Mouse (Mus musculus) ES-Bruce4 (cell line): ENCODE results near the gene Clcn1. TPM values are rescaled to one million over a fixed set of nuclear protein-coding genes. Genes with fewer than 3 reads are reported as not detected.

Source experiments
- H3K27ac ChIP-seq: 2 replicates; pipeline ENCODE4 v1.5.1; 2012; ENCODE audit warnings: low read length, inconsistent platforms; ENCODE audit not compliant: insufficient read depth
- H3K27me3 ChIP-seq: 2 replicates; pipeline ENCODE4 v1.6.1; 2012; ENCODE audit warnings: mild to moderate bottlenecking, low read length, inconsistent platforms; ENCODE audit not compliant: control insufficient read depth, poor library complexity, insufficient read depth, severe bottlenecking
- H3K36me3 ChIP-seq: 2 replicates; pipeline ENCODE4 v1.6.1; 2012; ENCODE audit warnings: inconsistent platforms, mild to moderate bottlenecking, low read length, moderate library complexity; ENCODE audit not compliant: control insufficient read depth, poor library complexity, insufficient read depth, severe bottlenecking
- H3K4me1 ChIP-seq: one replicate; pipeline ENCODE4 v1.8.1; 2011; ENCODE audit warnings: low read length; ENCODE audit not compliant: control insufficient read depth, insufficient read depth
- H3K4me3 ChIP-seq: 2 replicates; pipeline ENCODE4 v1.5.1; 2011; ENCODE audit warnings: low read depth, mild to moderate bottlenecking, low read length
- H3K9ac ChIP-seq: 2 replicates; pipeline ENCODE4 v1.6.1; 2012; ENCODE audit warnings: low read depth, mild to moderate bottlenecking, inconsistent platforms; ENCODE audit not compliant: poor library complexity, severe bottlenecking
- H3K9me3 ChIP-seq: replicated peaks from 2 replicates; pipeline ENCODE4 v1.6.1; 2012; ENCODE audit warnings: mild to moderate bottlenecking, low read length, inconsistent platforms; ENCODE audit not compliant: control insufficient read depth, poor library complexity, insufficient read depth, severe bottlenecking
- CTCF ChIP-seq: IDR thresholded peaks from one replicate; pipeline ENCODE4 v1.8.1; 2011; ENCODE audit warnings: low read depth, low read length
- EP300 ChIP-seq: IDR thresholded peaks from 2 replicates; pipeline ENCODE4 v1.6.1; 2011; ENCODE audit warnings: low read depth, low read length; ENCODE audit not compliant: insufficient read depth
- POLR2A ChIP-seq: IDR thresholded peaks from one replicate; pipeline ENCODE4 v1.8.1; 2011; ENCODE audit warnings: low read length; ENCODE audit not compliant: insufficient read depth
- polyA plus RNA-seq: library from polyadenylated mRNA; stranded (reverse); fragments of >200 nt; gene quantifications from 2 replicates; pipeline ENCODE4 v1.2.4, GENCODE M21; 2011; ENCODE audit warnings: low read depth; ENCODE audit not compliant: missing spikeins, insufficient read depth, insufficient read length

Clcn1 gene
- polyA plus RNA-seq, 1 experiment, result 7.0 TPM

DNA sequence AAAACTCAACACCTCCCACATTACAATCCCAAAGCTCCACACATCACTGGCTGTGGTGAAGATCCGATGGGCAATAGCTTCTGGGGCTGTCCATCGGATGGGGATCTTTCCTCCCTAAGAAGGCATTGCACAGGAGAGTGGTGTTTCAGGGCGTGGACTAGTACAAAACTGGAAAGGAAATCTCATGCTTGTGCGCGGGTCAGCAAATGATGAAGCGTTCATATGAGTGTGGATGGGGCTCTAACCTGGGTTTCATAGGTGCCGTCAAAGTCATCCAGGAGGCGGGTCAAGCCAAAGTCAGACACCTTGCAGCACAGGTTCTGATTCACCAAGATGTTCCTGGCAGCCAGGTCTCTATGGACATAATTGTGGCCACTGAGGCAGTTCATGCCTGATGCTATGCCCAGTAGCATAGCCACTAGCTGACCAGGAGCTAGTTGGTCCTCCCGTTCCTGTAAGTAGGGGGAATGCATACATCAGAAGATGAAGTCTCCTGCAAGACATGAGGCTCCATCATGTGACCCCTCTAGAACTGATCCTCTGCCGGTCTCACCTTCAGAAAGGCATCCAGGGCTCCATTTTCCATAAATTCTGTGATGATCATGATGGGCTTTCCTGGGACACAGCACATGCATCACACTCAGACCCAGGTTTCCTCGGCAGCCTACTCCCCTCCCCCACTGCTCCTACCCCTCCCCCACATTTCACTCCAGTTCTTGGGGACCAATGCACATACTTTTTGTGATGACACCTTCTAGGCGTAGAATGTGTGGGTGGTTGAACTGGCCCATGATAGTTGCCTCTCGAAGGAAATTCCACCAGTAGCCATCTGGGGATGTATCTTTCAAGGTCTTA lies 74.8 kb downstream of the Clcn1 start:
- Histone ChIP-seq H3K4me1 (no peaks in the 10 kb centered on the region), H3K27ac (no peak overlapping the region), H3K9ac (no peak overlapping the region), H3K4me3 (no peak overlapping the region), H3K27me3 (no peaks in the 10 kb centered on the region), H3K36me3 (no peaks in the 10 kb centered on the region), H3K9me3 (no peaks in the 10 kb centered on the region)
- TF ChIP-seq POLR2A (no peak), EP300 (no peak), CTCF (no peak)

DNA sequence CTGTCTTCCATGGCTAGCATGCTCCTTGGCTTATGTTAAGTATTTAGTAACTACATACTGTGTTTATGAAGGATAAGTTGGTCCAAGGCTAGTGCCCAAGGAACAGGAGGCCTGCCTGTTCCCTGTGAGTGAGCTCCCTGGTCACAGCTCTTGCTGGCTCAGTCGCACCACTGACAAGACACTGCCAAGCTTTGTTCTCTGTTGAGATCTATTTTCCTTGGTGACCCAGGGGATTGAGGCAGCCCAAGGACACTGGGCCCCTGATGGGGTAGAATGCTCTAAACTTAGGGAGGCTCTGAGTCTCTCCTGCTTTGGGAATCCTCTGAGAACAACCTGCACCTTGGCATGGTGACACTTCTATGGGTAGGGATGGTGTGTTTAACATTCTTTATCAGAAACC lies 75.6 kb downstream of the Clcn1 start:
- no peaks in the 10 kb centered on the region for H3K9me3 ChIP-seq
- no peak overlapping the region for H3K9ac ChIP-seq
- no peaks in the 10 kb centered on the region for H3K36me3 ChIP-seq
- no peak overlapping the region for H3K27ac ChIP-seq
- H3K27me3 ChIP-seq, result no peaks in the 10 kb centered on the region
- no peaks in the 10 kb centered on the region for H3K4me1 ChIP-seq
- TF ChIP-seq EP300 (no peak), POLR2A (no peak), CTCF (no peak)
- H3K4me3 ChIP-seq, result no peak overlapping the region

DNA sequence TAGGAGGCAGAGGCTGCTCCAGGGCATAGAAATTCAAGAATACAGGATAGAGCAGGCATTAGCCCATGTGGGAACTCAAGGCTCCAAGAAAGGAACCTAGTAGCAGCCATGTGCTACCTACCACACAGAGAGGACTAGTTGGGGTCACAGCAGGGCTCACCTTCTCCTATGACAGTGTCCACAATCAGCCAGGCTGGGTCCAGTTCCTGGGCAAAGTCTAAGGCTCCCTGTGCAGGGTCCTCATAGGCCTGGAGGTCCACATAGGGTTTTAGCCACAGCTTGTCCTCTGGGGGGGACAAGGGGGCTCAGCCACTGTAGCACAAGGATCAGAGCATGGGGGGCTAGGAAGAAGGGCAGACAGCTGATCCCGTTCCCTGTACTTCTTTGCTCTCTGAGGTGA lies 76.0 kb downstream of the Clcn1 start:
- no peaks in the 10 kb centered on the region for H3K36me3 ChIP-seq
- no peaks in the 10 kb centered on the region for H3K4me1 ChIP-seq
- H3K9ac ChIP-seq, result no peak overlapping the region
- no peaks in the 10 kb centered on the region for H3K9me3 ChIP-seq
- TF ChIP-seq POLR2A (no peak), EP300 (no peak), CTCF (no peak)
- H3K27me3 ChIP-seq, result no peaks in the 10 kb centered on the region
- no peak overlapping the region for H3K4me3 ChIP-seq
- H3K27ac ChIP-seq, result no peak overlapping the region

DNA sequence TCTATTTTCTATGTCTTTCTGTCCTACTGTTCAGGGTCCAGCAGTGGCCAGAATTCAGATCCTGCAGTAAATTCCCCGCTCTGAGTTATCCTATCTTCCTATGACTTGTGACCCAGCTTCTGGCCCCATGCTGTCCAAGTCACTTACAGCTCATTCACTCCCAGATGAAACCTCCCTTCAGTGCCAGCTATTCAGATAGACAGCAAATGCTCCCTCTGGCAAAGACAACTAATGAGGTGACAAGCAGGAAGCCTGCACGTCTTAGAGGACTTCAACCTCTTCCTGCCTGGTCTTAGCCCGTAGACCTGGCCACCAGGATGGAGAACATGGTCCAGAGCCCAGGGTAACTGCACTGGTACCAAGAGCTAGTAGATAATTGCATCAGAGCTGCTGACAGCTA lies 76.5 kb downstream of the Clcn1 start:
- TF ChIP-seq CTCF, result no peak
- Histone ChIP-seq H3K4me3 (no peak overlapping the region), H3K9ac (no peak overlapping the region), H3K4me1 (no peaks in the 10 kb centered on the region), H3K9me3 (no peaks in the 10 kb centered on the region), H3K27ac (no peak overlapping the region), H3K36me3 (no peaks in the 10 kb centered on the region), H3K27me3 (no peaks in the 10 kb centered on the region)

DNA sequence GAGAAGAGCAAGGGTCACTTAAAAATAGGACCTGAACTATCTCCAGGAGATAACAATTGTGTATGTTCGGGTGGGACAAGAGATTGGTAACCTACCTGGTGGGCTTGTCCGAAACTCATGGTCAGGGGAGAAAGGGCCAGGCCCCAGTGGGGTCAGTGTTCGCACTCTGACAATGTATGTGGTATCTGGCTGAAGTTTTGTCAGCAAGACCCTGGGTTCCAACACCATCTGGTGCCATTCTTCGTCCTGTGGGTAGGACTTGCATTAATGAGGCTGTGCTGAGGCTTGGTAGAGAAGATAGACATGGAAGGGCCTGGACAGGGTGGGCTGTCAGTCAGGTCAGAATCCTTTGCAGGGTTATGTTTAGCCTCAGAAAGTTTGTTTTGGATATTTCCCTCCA lies 77.6 kb downstream of the Clcn1 start:
- Histone ChIP-seq H3K4me3 (no peak overlapping the region), H3K9ac (no peak overlapping the region), H3K27me3 (no peaks in the 10 kb centered on the region), H3K4me1 (no peaks in the 10 kb centered on the region), H3K9me3 (no peaks in the 10 kb centered on the region), H3K36me3 (no peaks in the 10 kb centered on the region), H3K27ac (no peak overlapping the region)
- no peak for TF ChIP-seq EP300
- no peak for TF ChIP-seq CTCF

DNA sequence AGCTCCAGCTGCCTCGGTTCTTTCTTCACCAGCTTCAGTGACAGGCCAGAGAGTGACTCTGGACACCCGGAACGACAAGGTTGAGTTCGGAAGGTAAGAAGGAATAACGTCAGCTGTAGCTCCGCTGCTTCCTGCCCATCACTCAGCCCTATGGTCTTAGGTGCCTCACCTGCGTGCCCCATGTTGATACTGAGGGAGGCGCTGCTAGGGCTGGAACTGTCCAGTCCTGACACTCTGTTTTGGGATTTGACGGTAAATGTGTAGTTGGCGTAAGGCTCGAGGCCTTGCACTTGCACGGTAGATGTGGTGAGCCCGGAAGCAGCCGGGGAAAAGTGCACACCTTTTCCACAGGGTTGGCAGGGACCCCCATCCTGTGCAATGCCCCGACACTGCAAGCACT lies 78.1 kb downstream of the Clcn1 start:
- Histone ChIP-seq H3K27me3 (no peaks in the 10 kb centered on the region), H3K27ac (no peak overlapping the region), H3K9me3 (no peaks in the 10 kb centered on the region), H3K4me1 (no peaks in the 10 kb centered on the region), H3K4me3 (no peak overlapping the region), H3K36me3 (no peaks in the 10 kb centered on the region), H3K9ac (no peak overlapping the region)
- TF ChIP-seq POLR2A (no peak), CTCF (no peak), EP300 (no peak)
